Mouse (Mus musculus): ENCODE data around the gene Paxip1. TPM values are rescaled to one million over a fixed set of nuclear protein-coding genes. Genes with fewer than 3 reads are reported as not detected.

Paxip1 gene
- polyA plus RNA-seq, 1 experiment = 17.4 TPM

- H3K79me3 ChIP-seq (ENCODE audit: low read depth) = peaks cover 30% of the 10 kb centered on the region
- peak overlapping the region; percentile 97 for H3ac ChIP-seq (ENCODE audit: control insufficient read depth, insufficient read length, low read depth)
- peak overlapping the region; percentile 66 for H3K4me3 ChIP-seq (ENCODE audit: insufficient read depth, poor library complexity, severe bottlenecking)
- H3K79me2 ChIP-seq (ENCODE audit: control insufficient read depth, insufficient read depth) = peaks cover 40% of the 10 kb centered on the region
- no peaks in the 10 kb centered on the region for H3K27me3 ChIP-seq (ENCODE audit: control insufficient read depth, insufficient read depth, insufficient read length)
- TF ChIP-seq FOSL1 (IDR thresholded peaks at IDR 0.05; ENCODE audit: insufficient read depth, low read length, poor library complexity, severe bottlenecking) (no peak), MYOG (IDR thresholded peaks at IDR 0.05; ENCODE audit: control insufficient read depth, extremely low read depth, insufficient read length) (no peak), MAX (IDR thresholded peaks at IDR 0.05) (no peak), MYOD1 (IDR thresholded peaks at IDR 0.05; ENCODE audit: control insufficient read depth, insufficient read length, low read depth) (no peak)
- H3K36me3 ChIP-seq (ENCODE audit: control insufficient read depth, insufficient read depth) = peaks cover 33% of the 10 kb centered on the region
These were observed 592 bp downstream of the Paxip1 start for GRCm38 (mm10) chr5:27790910-27791288.

- H3K36me3 ChIP-seq (ENCODE audit: control insufficient read depth, insufficient read depth) = peaks cover 39% of the 10 kb centered on the region
- no peaks in the 10 kb centered on the region for H3K27me3 ChIP-seq (ENCODE audit: control insufficient read depth, insufficient read depth, insufficient read length)
- no peak for TF ChIP-seq FOSL1 (IDR thresholded peaks at IDR 0.05; ENCODE audit: insufficient read depth, low read length, poor library complexity, severe bottlenecking)
- TF ChIP-seq USF1 (IDR thresholded peaks at IDR 0.05; ENCODE audit: low read depth) = no peak
- no peak for TF ChIP-seq MAX (IDR thresholded peaks at IDR 0.05)
- no peak for TF ChIP-seq MYOG (IDR thresholded peaks at IDR 0.05; ENCODE audit: control insufficient read depth, extremely low read depth, insufficient read length)
- peaks cover 40% of the 10 kb centered on the region for H3K79me2 ChIP-seq (ENCODE audit: control insufficient read depth, insufficient read depth)
- peak overlapping the region; percentile 66 for H3K4me3 ChIP-seq (ENCODE audit: insufficient read depth, poor library complexity, severe bottlenecking)
- H3ac ChIP-seq (ENCODE audit: control insufficient read depth, insufficient read length, low read depth) = peak overlapping the region; percentile 97
- peaks cover 30% of the 10 kb centered on the region for H3K79me3 ChIP-seq (ENCODE audit: low read depth)
These were observed 1.2 kb downstream of the Paxip1 start for GRCm38 (mm10) chr5:27790086-27790909.

- TF ChIP-seq USF1 (IDR thresholded peaks at IDR 0.05; ENCODE audit: low read depth) (no peak), CTCF (IDR thresholded peaks at IDR 0.05; ENCODE audit: control insufficient read depth, insufficient read depth, insufficient read length) (no peak), MYOD1 (IDR thresholded peaks at IDR 0.05; ENCODE audit: control insufficient read depth, insufficient read length, low read depth) (no peak), MAX (IDR thresholded peaks at IDR 0.05) (no peak), MYOG (IDR thresholded peaks at IDR 0.05; ENCODE audit: control insufficient read depth, extremely low read depth, insufficient read length) (no peak), FOSL1 (IDR thresholded peaks at IDR 0.05; ENCODE audit: insufficient read depth, low read length, poor library complexity, severe bottlenecking) (no peak), CEBPB (IDR thresholded peaks at IDR 0.05; ENCODE audit: low read depth) (no peak)
- peak overlapping the region; percentile 66 for H3K4me3 ChIP-seq (ENCODE audit: insufficient read depth, poor library complexity, severe bottlenecking)
- peaks cover 30% of the 10 kb centered on the region for H3K79me3 ChIP-seq (ENCODE audit: low read depth)
- peak overlapping the region; percentile 40 for H3ac ChIP-seq (ENCODE audit: control insufficient read depth, insufficient read length, low read depth)
- peaks cover 44% of the 10 kb centered on the region for H3K36me3 ChIP-seq (ENCODE audit: control insufficient read depth, insufficient read depth)
- peaks cover 40% of the 10 kb centered on the region for H3K79me2 ChIP-seq (ENCODE audit: control insufficient read depth, insufficient read depth)
- no peaks in the 10 kb centered on the region for H3K27me3 ChIP-seq (ENCODE audit: control insufficient read depth, insufficient read depth, insufficient read length)
These were observed 1.9 kb downstream of the Paxip1 start for GRCm38 (mm10) chr5:27789586-27789985.

DNA sequence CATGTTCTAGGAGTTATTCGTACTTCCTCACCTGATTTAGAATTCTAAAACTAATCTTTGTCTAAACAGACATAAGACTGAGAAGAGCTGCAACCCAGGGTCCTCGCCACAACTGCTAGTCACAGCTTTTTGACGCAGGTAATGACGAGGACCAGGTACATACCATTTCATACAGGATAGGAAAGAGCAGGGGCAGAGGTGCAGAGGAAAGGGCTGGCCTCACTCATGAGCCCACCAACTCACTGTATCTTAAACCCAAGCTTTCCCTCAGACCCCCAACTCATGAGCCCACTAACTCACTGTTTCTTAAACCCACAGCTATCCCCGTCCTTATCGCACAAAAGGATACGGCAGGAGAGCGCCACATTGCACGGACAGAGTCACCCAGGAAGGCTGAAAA lies 8.1 kb downstream of the Paxip1 start:
- H3K79me3 ChIP-seq (ENCODE audit: low read depth) = peaks cover 10% of the 10 kb centered on the region
- TF ChIP-seq MYOD1 (IDR thresholded peaks at IDR 0.05; ENCODE audit: control insufficient read depth, insufficient read length, low read depth) (no peak), CEBPB (IDR thresholded peaks at IDR 0.05; ENCODE audit: low read depth) (no peak), CTCF (IDR thresholded peaks at IDR 0.05; ENCODE audit: control insufficient read depth, insufficient read depth, insufficient read length) (no peak), FOSL1 (IDR thresholded peaks at IDR 0.05; ENCODE audit: insufficient read depth, low read length, poor library complexity, severe bottlenecking) (no peak), USF1 (IDR thresholded peaks at IDR 0.05; ENCODE audit: low read depth) (no peak), MYOG (IDR thresholded peaks at IDR 0.05; ENCODE audit: control insufficient read depth, extremely low read depth, insufficient read length) (no peak), MAX (IDR thresholded peaks at IDR 0.05) (no peak)
- no peak overlapping the region for H3ac ChIP-seq (ENCODE audit: control insufficient read depth, insufficient read length, low read depth)
- H3K36me3 ChIP-seq (ENCODE audit: control insufficient read depth, insufficient read depth) = peaks cover 92% of the 10 kb centered on the region
- H3K4me3 ChIP-seq (ENCODE audit: insufficient read depth, poor library complexity, severe bottlenecking) = no peak overlapping the region
- H3K79me2 ChIP-seq (ENCODE audit: control insufficient read depth, insufficient read depth) = peaks cover 12% of the 10 kb centered on the region
- H3K27me3 ChIP-seq (ENCODE audit: control insufficient read depth, insufficient read depth, insufficient read length) = no peaks in the 10 kb centered on the region

DNA sequence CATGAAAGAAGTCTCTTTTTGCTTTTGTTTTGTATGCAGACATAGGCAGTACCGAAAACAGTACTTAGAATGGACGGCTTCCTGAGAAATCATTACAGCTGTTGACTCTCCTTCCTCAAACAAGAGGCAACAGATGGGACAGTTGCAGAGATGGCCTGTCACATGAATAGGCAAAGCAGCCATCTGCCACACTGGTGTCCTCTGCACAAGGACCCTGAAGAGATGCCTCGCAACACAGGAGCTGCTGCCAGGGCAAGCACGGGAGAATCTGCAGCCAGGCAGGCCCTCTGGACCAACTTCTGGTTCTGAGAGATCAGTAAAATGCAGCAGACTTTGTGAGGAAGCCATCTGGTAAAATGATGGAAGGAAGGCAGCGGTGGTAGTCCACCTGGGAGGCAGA lies 23.5 kb downstream of the Paxip1 start:
- peaks cover 43% of the 10 kb centered on the region for H3K79me2 ChIP-seq (ENCODE audit: control insufficient read depth, insufficient read depth)
- H3K36me3 ChIP-seq (ENCODE audit: control insufficient read depth, insufficient read depth) = peaks cover 94% of the 10 kb centered on the region
- H3K79me3 ChIP-seq (ENCODE audit: low read depth) = peaks cover 4% of the 10 kb centered on the region
- no peak for TF ChIP-seq FOSL1 (IDR thresholded peaks at IDR 0.05; ENCODE audit: insufficient read depth, low read length, poor library complexity, severe bottlenecking)
- no peak for TF ChIP-seq MAX (IDR thresholded peaks at IDR 0.05)
- no peak for TF ChIP-seq USF1 (IDR thresholded peaks at IDR 0.05; ENCODE audit: low read depth)
- TF ChIP-seq MYOG (IDR thresholded peaks at IDR 0.05; ENCODE audit: control insufficient read depth, extremely low read depth, insufficient read length) = no peak
- no peak for TF ChIP-seq CTCF (IDR thresholded peaks at IDR 0.05; ENCODE audit: control insufficient read depth, insufficient read depth, insufficient read length)
- no peak for TF ChIP-seq MYOD1 (IDR thresholded peaks at IDR 0.05; ENCODE audit: control insufficient read depth, insufficient read length, low read depth)
- no peak for TF ChIP-seq CEBPB (IDR thresholded peaks at IDR 0.05; ENCODE audit: low read depth)
- no peaks in the 10 kb centered on the region for H3K27me3 ChIP-seq (ENCODE audit: control insufficient read depth, insufficient read depth, insufficient read length)
- H3ac ChIP-seq (ENCODE audit: control insufficient read depth, insufficient read length, low read depth) = no peak overlapping the region
- no peak overlapping the region for H3K4me3 ChIP-seq (ENCODE audit: insufficient read depth, poor library complexity, severe bottlenecking)
